Mouse (Mus musculus) 3T3-L1 (cell line): ENCODE measurements around the gene Chrm1.
A peak's percentile ranks its signal among the peaks of the same experiment; 100 is the strongest.

ENCODE experiments used
- DNase-seq: peaks from one replicate; pipeline ENCODE4 v3.0.0-alpha.2; 2015; ENCODE audit warnings: low read depth, low spot score

The Chrm1 gene

DNA sequence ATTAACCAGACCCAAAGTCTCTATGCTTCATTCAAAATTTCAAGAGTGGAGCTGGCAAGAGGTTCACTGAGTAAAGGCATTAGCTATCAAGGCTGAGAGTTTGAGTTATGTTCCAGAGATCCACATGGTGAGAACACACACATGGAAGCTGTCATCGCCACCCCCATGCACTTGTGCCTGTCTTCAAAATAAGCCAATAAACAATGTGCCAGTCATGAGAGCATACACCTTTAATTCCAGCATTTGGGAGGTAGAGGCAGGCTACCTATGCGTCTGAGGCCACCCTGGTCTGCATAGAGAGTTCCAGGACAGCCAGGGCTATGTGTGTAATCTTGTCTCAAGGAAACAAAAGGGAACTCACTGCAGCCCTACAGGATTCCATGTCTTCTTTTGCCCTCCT lies 20.0 kb downstream of the Chrm1 start:
- no peak for DNase-seq

- DNase-seq: no peak
Observed at GRCm38 (mm10) chr19:8691871-8692539, 28.4 kb downstream of the Chrm1 start.

GRCm38 (mm10) chr19:8692740-8693139 lies 29.2 kb downstream of the Chrm1 start:
- DNase-seq: no peak

- peak; percentile 48 for DNase-seq
Observed at GRCm38 (mm10) chr19:8695330-8695729, 31.7 kb downstream of the Chrm1 start.

GRCm38 (mm10) chr19:8699652-8700051 lies 36.1 kb downstream of the Chrm1 start:
- no peak for DNase-seq

- peak; percentile 91 for DNase-seq
Observed at GRCm38 (mm10) chr19:8702458-8702857, 38.9 kb downstream of the Chrm1 start.

DNA sequence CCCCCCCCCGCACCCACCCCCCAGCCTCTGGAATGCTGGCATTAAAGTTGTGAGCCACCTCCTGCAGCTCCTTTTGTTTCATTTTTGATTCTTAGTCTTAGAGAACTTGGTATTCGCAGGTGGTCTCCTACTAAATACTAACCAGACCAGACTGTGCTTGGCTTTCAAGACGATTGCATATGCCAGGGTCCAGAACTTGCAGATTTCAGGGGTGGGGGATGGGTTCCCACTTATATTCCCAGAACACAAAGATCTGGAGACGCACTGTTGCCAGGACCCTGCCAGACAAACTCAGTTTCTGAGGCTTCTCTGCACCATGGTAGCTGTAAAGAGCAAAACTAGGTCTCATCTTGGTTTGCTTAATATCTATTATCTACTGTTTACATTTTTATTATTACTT lies 40.0 kb downstream of the Chrm1 start:
- DNase-seq: no peak

DNA sequence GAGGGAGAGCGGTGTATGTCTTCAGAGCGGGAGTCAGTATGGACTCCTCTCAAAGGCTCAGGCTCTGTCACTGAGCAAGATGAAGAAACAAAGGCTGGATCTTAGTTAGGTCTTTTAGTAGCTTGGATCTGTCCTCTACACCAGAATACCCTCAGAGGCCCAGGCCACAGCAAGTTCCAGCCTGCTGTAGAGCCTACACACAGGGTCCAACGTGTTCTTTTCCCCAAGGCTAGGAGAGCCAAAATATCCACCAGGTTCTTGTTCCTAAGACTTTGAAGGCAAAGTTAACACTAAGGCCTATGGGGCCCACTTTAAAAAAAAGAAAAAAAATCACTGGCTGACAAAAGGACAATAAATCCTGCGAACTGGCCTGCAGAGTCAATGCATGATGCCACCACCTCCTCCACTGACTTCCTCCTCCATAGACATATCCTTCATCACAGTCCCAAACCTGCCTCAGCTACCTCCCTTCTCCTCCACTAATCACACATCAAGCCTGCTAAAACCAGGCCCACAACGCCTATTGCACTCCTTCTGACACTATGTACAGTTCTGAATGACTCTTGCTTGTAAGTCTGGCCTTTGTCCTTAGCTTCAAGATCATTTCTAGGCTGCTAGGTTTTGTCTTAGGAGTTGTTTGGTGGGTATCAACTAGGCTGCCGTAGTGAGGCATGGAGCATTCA lies 41.6 kb downstream of the Chrm1 start:
- peak; percentile 25 for DNase-seq

DNA sequence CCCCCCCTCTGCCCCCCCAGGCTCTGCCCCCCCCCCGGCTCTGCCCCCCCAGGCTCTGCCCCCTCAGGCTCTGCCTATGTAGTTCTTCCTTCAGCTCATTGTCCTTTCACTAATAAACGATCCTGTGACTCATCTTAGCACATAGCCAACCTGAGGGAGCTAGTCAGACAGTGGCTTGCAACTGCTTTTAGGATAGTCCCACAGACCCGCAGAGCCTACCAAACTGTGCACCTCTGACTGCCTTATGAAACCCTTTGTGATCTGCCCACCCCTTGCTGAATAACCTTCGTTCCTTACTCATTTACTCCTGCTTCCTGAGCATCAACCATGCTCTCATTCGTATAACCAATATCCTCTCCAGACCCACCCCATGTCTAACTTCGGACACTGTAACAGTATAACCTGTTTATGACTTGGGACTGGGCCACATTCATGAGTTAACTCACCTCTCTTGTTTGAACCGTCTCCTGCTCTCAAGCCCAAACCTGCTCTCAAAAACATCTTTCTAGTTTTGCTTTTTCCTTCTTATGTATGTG lies 42.6 kb downstream of the Chrm1 start:
- DNase-seq: peak; percentile 69

DNA sequence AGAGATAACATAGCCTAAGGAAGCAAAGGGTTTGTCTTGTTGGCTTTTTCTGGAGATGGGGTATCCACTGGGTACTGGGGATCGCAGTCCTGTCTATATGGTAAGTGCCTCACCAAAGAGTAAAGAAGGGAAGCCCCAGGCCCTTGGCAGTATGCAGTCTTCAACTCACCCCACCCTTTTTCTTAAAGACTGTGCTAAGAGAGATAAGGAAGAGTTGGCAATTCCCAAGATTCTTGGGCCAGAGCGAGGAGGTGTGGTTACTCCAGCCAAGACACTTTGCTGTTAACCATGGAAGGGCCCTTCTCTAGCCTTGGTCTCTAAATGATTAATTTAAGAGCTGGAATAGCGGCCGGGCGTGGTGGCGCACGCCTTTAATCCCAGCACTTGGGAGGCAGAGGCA lies 43.3 kb downstream of the Chrm1 start:
- no peak for DNase-seq

DNA sequence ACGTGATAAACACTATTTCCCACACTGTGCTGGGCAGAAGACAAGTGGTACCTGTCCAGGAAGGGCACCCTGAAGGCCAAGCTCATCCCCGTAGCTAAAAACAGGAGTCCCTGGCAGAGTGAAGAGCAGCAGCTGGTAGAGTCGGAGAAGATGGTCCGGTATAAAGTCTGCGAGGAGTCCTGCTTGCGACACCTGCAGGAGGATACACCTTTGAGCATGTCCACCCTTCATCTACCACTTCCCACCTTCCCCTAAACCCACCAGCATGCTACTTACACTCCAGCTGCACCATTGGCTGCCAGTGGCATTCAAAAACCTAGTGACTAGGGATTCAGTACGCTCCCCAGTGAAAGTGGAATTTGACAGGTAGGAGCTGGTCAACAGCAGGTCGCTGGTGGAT lies 45.4 kb downstream of the Chrm1 start:
- DNase-seq: no peak

DNA sequence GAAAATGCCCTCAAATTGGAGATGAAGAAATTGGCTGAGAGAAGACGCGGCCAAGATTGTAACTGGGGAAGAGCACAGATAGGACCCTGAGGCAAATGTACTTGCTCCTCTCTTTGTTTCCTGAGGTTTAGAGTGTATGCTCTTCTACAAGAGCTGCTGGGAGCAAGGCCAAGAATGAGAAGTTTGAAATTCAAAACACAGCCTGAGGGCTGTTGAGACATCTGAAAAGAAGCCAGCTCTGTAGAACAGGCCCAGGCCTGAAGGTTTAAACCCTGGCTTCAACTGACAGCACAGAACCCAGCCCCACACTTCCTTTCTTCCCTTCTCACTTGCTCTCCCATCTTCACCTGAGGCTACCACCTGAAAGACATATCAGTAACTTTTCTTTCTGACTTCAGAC lies 46.5 kb downstream of the Chrm1 start:
- peak; percentile 96 for DNase-seq

GRCm38 (mm10) chr19:8711506-8711905 lies 47.9 kb downstream of the Chrm1 start:
- DNase-seq: peak; percentile 38

- peak; percentile 75 for DNase-seq
Observed at GRCm38 (mm10) chr19:8711949-8712869, 48.6 kb downstream of the Chrm1 start.

DNA sequence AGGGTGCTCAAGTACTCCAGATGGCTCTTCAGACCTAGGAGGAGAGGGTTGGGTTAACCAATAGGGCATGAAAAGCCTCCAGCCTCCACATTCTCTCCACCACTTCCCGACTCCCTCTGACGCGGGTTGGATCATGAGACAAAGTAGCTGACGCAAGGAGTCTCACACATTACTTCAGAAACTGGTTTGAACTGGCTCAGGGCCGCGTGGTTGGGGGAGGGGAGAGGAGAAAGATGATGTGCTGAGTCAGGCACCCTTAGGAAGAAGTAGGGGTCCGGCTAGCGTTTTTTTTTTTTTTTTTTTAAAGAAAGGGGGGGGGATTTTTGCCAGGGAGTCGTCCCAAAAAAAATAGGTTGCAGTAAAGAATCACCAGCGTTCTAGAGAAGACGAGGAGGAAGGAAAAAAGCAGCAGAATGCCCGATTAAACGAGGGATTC lies 49.3 kb downstream of the Chrm1 start:
- DNase-seq: peak; percentile 99

DNA sequence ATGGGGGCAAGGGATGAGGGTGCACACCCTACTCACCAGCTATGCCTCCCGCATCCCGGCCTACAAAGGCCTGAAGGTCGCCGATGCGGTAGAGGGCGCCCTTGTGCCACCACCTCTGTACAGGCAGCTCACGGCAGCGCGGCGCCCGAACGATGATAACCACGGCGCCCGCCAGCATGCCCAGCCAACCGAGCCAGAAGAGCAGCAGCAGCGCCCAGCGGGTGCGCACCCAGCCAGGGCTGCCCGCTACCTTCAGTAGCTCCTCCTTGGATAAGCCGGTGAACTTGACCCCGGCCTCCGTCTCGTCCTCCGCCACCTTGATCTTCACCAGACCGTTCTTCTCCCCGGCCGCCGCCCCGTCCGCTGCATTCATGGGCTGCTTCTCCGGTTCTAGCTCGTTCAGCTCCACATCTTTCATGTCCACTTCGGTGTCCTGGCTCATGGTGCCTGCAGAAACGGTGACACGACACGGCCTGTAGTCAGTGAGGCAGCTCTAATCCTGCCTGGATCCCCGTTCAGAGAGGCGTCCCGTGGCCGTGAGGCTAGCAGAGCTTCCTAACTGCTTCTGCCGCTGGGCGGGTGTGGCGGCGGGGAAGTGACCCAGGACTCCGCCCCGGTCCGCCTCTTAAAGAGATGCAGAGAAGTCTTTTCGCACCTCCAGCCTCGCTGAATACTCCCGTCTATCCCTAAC lies 49.9 kb downstream of the Chrm1 start:
- peak; percentile 93 for DNase-seq

GRCm38 (mm10) chr19:8713997-8714652 lies 50.5 kb downstream of the Chrm1 start:
- no peak for DNase-seq

DNA sequence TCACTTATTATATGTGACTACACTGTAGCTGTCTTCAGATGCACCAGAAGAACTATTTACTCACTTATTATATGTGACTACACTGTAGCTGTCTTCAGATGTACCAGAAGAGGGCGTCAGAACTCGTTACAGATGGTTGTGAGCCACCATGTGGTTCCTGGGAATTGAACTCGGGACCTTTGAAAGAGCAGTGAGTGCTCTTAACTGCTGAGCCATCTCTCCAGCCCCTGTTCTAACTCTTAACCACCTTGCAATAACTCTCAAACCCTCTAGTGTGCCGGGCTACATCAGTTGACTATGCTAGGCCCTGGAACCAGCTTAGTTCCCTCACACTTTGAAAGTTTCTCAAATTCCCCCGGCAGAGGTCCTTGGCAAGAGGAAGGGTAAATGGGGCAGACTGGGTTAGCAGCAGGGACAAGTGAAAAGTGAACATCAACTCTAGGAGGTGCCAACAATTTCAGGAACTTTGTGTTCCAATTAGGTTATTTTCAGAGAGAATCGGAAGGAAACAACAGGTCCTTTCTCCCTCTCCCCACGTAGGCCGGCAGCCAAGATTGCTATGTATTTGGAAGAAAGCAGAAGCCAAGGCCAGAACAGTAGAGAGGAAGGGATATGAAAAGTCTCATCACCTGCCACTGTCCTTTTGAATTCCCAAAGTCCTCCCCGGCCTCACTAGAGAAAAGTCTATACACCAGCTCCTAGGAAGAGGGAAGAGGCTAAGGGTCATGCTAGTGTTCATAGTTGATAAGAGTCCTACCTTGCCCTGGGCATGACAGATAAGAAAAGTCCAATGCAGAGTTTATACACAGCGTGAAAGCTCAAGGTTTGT lies 51.3 kb downstream of the Chrm1 start:
- DNase-seq: no peak

GRCm38 (mm10) chr19:8715868-8716766 lies 52.5 kb downstream of the Chrm1 start:
- DNase-seq: no peak
